Mouse (Mus musculus) heart, embryonic 16.5 days (tissue): ENCODE data around the gene Defb47. TPM values are rescaled to one million over a fixed set of nuclear protein-coding genes. Genes with fewer than 3 reads are reported as not detected.

Source experiments
- ATAC-seq: fragments of 200-750 bp; cut with Nextera tagmentation; replicated peaks from 2 replicates; pipeline ENCODE4 v1.8.0; 2017; ENCODE audit warnings: moderate number of reproducible peaks; ENCODE audit not compliant: insufficient read depth, low FRiP score; ENCODE audit errors: extremely low read depth
- H3K27ac ChIP-seq: fragments of 300-500 bp; sonication (generic); 2 replicates; pipeline ENCODE4 v1.5.1; 2014; ENCODE audit warnings: mild to moderate bottlenecking, low read length, control low read depth, moderate library complexity
- H3K27me3 ChIP-seq: fragments of 300-500 bp; sonication (generic); 2 replicates; pipeline ENCODE4 v1.6.1; 2014; ENCODE audit warnings: low read length, mixed read lengths; ENCODE audit not compliant: control insufficient read depth, insufficient read depth
- H3K36me3 ChIP-seq: fragments of 300-500 bp; sonication (generic); 2 replicates; pipeline ENCODE4 v1.6.1; 2014; ENCODE audit not compliant: control insufficient read depth, insufficient read depth
- H3K4me1 ChIP-seq: fragments of 300-500 bp; sonication (generic); 2 replicates; pipeline ENCODE4 v1.6.1; 2014; ENCODE audit warnings: low read length, mixed read lengths; ENCODE audit not compliant: control insufficient read depth, insufficient read depth
- H3K4me2 ChIP-seq: fragments of 300-500 bp; sonication (generic); 2 replicates; pipeline ENCODE4 v1.6.1; 2014; ENCODE audit warnings: low read depth, mild to moderate bottlenecking, control low read depth, low read length
- H3K4me3 ChIP-seq: fragments of 300-500 bp; sonication (generic); 2 replicates; pipeline ENCODE4 v1.5.1; 2014; ENCODE audit warnings: mild to moderate bottlenecking, control low read depth, low read length
- H3K9ac ChIP-seq: fragments of 300-500 bp; sonication (generic); 2 replicates; pipeline ENCODE4 v1.6.1; 2014; ENCODE audit warnings: low read length, control low read depth
- H3K9me3 ChIP-seq: fragments of 300-500 bp; sonication (generic); replicated peaks from 2 replicates; pipeline ENCODE4 v1.6.1; 2016; ENCODE audit warnings: low read length; ENCODE audit not compliant: control insufficient read depth
- WGBS: fragments of 180-500 bp; shearing (Covaris S2); extraction: QIAGEN DNeasy Blood & Tissue Kit; methylation state at CpG from one replicate; pipeline ENCODE4 v1.1.7; 2014; 5-methylcytosine and 5-hydroxymethylcytosine counted together
- polyA plus RNA-seq: library from polyadenylated mRNA; unstranded; fragments of >200 nt; fragmentation: Nextera tagmentation; extraction: Ambion mirVana; gene quantifications from 2 replicates; pipeline ENCODE4 v1.2.1, GENCODE M21; 2015

The Defb47 gene
- polyA plus RNA-seq, 1 experiment from 2014 or later: not detected

- Histone ChIP-seq H3K4me1 (peaks cover 5% of the 10 kb centered on the region; the same call in 1 of the 2 replicates), H3K27me3 (no peaks in the 10 kb centered on the region), H3K4me2 (no peak overlapping the region), H3K4me3 (no peak overlapping the region), H3K36me3 (no peaks in the 10 kb centered on the region), H3K27ac (no peak overlapping the region), H3K9me3 (no peaks in the 10 kb centered on the region), H3K9ac (no peak overlapping the region)
- no peak for ATAC-seq
- WGBS: 66% methylated on average over 7 of the region's 7 CpGs
These were observed 5.9 kb upstream of the Defb47 start for GRCm38 (mm10) chr14:62991849-62992510.

- H3K9me3 ChIP-seq: no peaks in the 10 kb centered on the region
- H3K4me1 ChIP-seq: 0 out of 2 replicates have a peak, but pooled peaks cover 2% of the 10 kb centered on the region
- no peak overlapping the region for H3K9ac ChIP-seq
- H3K4me3 ChIP-seq: no peak overlapping the region
- no peak overlapping the region for H3K4me2 ChIP-seq
- no peak overlapping the region for H3K27ac ChIP-seq
- H3K36me3 ChIP-seq: no peaks in the 10 kb centered on the region
- 79% methylated on average over 4 of the region's 4 CpGs for WGBS
- H3K27me3 ChIP-seq: no peaks in the 10 kb centered on the region
- ATAC-seq: no peak
These were observed 1.1 kb downstream of the Defb47 start for GRCm38 (mm10) chr14:62998977-62999376.

GRCm38 (mm10) chr14:63002588-63002987 lies 4.7 kb downstream of the Defb47 start:
- Histone ChIP-seq H3K4me3 (no peak overlapping the region), H3K27me3 (no peaks in the 10 kb centered on the region), H3K4me2 (no peak overlapping the region), H3K9ac (no peak overlapping the region), H3K27ac (peak overlapping the region; percentile 67), H3K36me3 (no peaks in the 10 kb centered on the region), H3K9me3 (no peaks in the 10 kb centered on the region), H3K4me1 (0 out of 2 replicates have a peak, but pooled peaks cover 2% of the 10 kb centered on the region)
- WGBS: 31% methylated on average over 2 of the region's 2 CpGs
- peak; percentile 81 for ATAC-seq

- Histone ChIP-seq H3K4me2 (no peak within 1 kb of the TSS), H3K4me1 (no peaks in the 10 kb centered on the region), H3K9ac (no peak within 1 kb of the TSS), H3K9me3 (0 out of 2 replicates have a peak, but pooled peaks cover 4% of the 10 kb centered on the region), H3K36me3 (no peaks in the 10 kb centered on the region), H3K27ac (no peak within 1 kb of the TSS), H3K4me3 (no peak within 1 kb of the TSS), H3K27me3 (no peaks in the 10 kb centered on the region; the same call in 1 of the 2 replicates)
- WGBS: 87% methylated on average over 5 of the region's 5 CpGs
- ATAC-seq: no peak
These were observed 13.6 kb downstream of the Defb47 start, which contains the start of gene Defb43 for GRCm38 (mm10) chr14:63011471-63011870. Gene Defb43, plus strand, starts transcription at chr14:63011771.

GRCm38 (mm10) chr14:63013082-63013481 lies 15.2 kb downstream of the Defb47 start:
- Histone ChIP-seq H3K4me1 (no peaks in the 10 kb centered on the region), H3K27me3 (no peaks in the 10 kb centered on the region; the same call in 1 of the 2 replicates), H3K4me3 (no peak overlapping the region), H3K9ac (no peak overlapping the region), H3K36me3 (no peaks in the 10 kb centered on the region), H3K9me3 (0 out of 2 replicates have a peak, but pooled peaks cover 4% of the 10 kb centered on the region), H3K27ac (no peak overlapping the region), H3K4me2 (no peak overlapping the region)
- ATAC-seq: no peak
- 50% methylated on average over 4 of the region's 4 CpGs for WGBS

- Histone ChIP-seq H3K4me1 (no peaks in the 10 kb centered on the region), H3K36me3 (no peaks in the 10 kb centered on the region), H3K27ac (no peak overlapping the region), H3K9ac (no peak overlapping the region), H3K4me3 (no peak overlapping the region), H3K4me2 (no peak overlapping the region), H3K27me3 (no peaks in the 10 kb centered on the region; the same call in 1 of the 2 replicates), H3K9me3 (0 out of 2 replicates have a peak, but pooled peaks cover 4% of the 10 kb centered on the region)
- 44% methylated on average over 4 of the region's 4 CpGs for WGBS
- no peak for ATAC-seq
These were observed 16.8 kb downstream of the Defb47 start for GRCm38 (mm10) chr14:63014667-63015066.

- Histone ChIP-seq H3K36me3 (no peaks in the 10 kb centered on the region), H3K27ac (no peak overlapping the region), H3K9ac (no peak overlapping the region), H3K9me3 (no peaks in the 10 kb centered on the region), H3K4me2 (no peak overlapping the region), H3K4me3 (no peak overlapping the region), H3K27me3 (no peaks in the 10 kb centered on the region; the same call in 1 of the 2 replicates), H3K4me1 (no peaks in the 10 kb centered on the region)
- ATAC-seq: no peak
- WGBS: 42% methylated on average over 6 of the region's 6 CpGs
These were observed 22.8 kb downstream of the Defb47 start for GRCm38 (mm10) chr14:63020524-63021156.

- Histone ChIP-seq H3K36me3 (no peaks in the 10 kb centered on the region), H3K9ac (no peak within 1 kb of the TSS), H3K27me3 (no peaks in the 10 kb centered on the region), H3K4me1 (no peaks in the 10 kb centered on the region), H3K4me2 (no peak within 1 kb of the TSS), H3K4me3 (no peak within 1 kb of the TSS), H3K9me3 (no peaks in the 10 kb centered on the region), H3K27ac (no peak within 1 kb of the TSS)
- no peak for ATAC-seq
- 58% methylated on average over 3 of the region's 3 CpGs for WGBS
These were observed 48.8 kb downstream of the Defb47 start, which contains the start of gene Defb42 for GRCm38 (mm10) chr14:63046691-63047090. Gene Defb42, plus strand, starts transcription at chr14:63046991.

GRCm38 (mm10) chr14:63049910-63050370 lies 52.1 kb downstream of the Defb47 start, which contains the start of gene Defb30:
Gene Defb30, minus strand, starts transcription at chr14:63049960.
- 75% methylated on average over 13 of the region's 14 CpGs for WGBS
- Histone ChIP-seq H3K27ac (no peak within 1 kb of the TSS), H3K4me1 (peaks cover 6% of the 10 kb centered on the region), H3K27me3 (no peaks in the 10 kb centered on the region), H3K4me3 (no peak within 1 kb of the TSS), H3K36me3 (no peaks in the 10 kb centered on the region), H3K9ac (no peak within 1 kb of the TSS), H3K4me2 (no peak within 1 kb of the TSS), H3K9me3 (no peaks in the 10 kb centered on the region)
- no peak for ATAC-seq
